Mouse (Mus musculus) midbrain, postnatal 0 days (tissue): Measurements from ENCODE around the gene Gm14137. TPM values are rescaled to one million over a fixed set of nuclear protein-coding genes. Genes with fewer than 3 reads are reported as not detected.

Experiments
- ATAC-seq: fragments of 200-750 bp; cut with Nextera tagmentation; 2 replicates; pipeline ENCODE4 v1.8.0; 2017; ENCODE audit warnings: moderate number of reproducible peaks, mild to moderate bottlenecking, moderate TSS enrichment, moderate library complexity; ENCODE audit not compliant: low FRiP score
- DNase-seq: peaks from one replicate; pipeline ENCODE4 v3.0.0-alpha.2; 2015; ENCODE audit warnings: low spot score
- H3K27ac ChIP-seq: fragments of 300-500 bp; sonication (generic); 2 replicates; pipeline ENCODE4 v1.5.1; 2014; ENCODE audit warnings: low read depth, mild to moderate bottlenecking, low read length, mixed read lengths
- H3K27me3 ChIP-seq: fragments of 300-500 bp; sonication (generic); 2 replicates; pipeline ENCODE4 v1.6.1; 2014; ENCODE audit warnings: low read length, control low read depth, mixed read lengths; ENCODE audit not compliant: insufficient read depth
- H3K36me3 ChIP-seq: fragments of 300-500 bp; sonication (generic); 2 replicates; pipeline ENCODE4 v1.6.1; 2014; ENCODE audit warnings: low read length, control low read depth, mixed read lengths; ENCODE audit not compliant: insufficient read depth
- H3K4me1 ChIP-seq: fragments of 300-500 bp; sonication (generic); 2 replicates; pipeline ENCODE4 v1.6.1; 2014; ENCODE audit warnings: mild to moderate bottlenecking, control low read depth, antibody characterized with exemption, low read length, mixed read lengths; ENCODE audit not compliant: insufficient read depth
- H3K4me2 ChIP-seq: fragments of 300-500 bp; sonication (generic); 2 replicates; pipeline ENCODE4 v1.6.1; 2014; ENCODE audit warnings: low read depth, mild to moderate bottlenecking, low read length, mixed read lengths; ENCODE audit not compliant: poor library complexity, severe bottlenecking
- H3K4me3 ChIP-seq: fragments of 300-500 bp; sonication (generic); 2 replicates; pipeline ENCODE4 v1.5.1; 2014; ENCODE audit warnings: low read depth, mild to moderate bottlenecking, low read length, moderate library complexity
- H3K9ac ChIP-seq: fragments of 300-500 bp; sonication (generic); replicated peaks from 2 replicates; pipeline ENCODE4 v1.6.1; 2014; ENCODE audit warnings: mild to moderate bottlenecking, low read length, moderate library complexity, mixed read lengths; ENCODE audit not compliant: poor library complexity, severe bottlenecking
- H3K9me3 ChIP-seq: fragments of 300-500 bp; sonication (generic); 2 replicates; pipeline ENCODE4 v1.6.1; 2016; ENCODE audit warnings: low read length, control low read depth
- CTCF ChIP-seq: IDR thresholded peaks from 2 replicates; pipeline ENCODE4 v1.5.1; 2016; ENCODE audit warnings: antibody characterized with exemption, mild to moderate bottlenecking
- WGBS: fragments of 180-500 bp; shearing (Covaris S2); extraction: QIAGEN DNeasy Blood & Tissue Kit; methylation state at CpG from one replicate; pipeline ENCODE4 v1.1.7; 2014; 5-methylcytosine and 5-hydroxymethylcytosine counted together
- polyA plus RNA-seq: library from polyadenylated mRNA; unstranded; fragments of >200 nt; fragmentation: Nextera tagmentation; extraction: Ambion mirVana; gene quantifications from 2 replicates; pipeline ENCODE4 v1.2.1, GENCODE M21; 2015
- total RNA-seq: library from RNA; depleted of rRNA; stranded (reverse); fragments of >200 nt; gene quantifications from 2 replicates; pipeline ENCODE4 v1.2.3, GENCODE M21; 2014; rRNA removed

The Gm14137 gene
- total RNA-seq (0.05 TPM in 1 of 2 replicates, not detected in the other), polyA plus RNA-seq (0.32 and 0.47 TPM in 2 replicates)

DNA sequence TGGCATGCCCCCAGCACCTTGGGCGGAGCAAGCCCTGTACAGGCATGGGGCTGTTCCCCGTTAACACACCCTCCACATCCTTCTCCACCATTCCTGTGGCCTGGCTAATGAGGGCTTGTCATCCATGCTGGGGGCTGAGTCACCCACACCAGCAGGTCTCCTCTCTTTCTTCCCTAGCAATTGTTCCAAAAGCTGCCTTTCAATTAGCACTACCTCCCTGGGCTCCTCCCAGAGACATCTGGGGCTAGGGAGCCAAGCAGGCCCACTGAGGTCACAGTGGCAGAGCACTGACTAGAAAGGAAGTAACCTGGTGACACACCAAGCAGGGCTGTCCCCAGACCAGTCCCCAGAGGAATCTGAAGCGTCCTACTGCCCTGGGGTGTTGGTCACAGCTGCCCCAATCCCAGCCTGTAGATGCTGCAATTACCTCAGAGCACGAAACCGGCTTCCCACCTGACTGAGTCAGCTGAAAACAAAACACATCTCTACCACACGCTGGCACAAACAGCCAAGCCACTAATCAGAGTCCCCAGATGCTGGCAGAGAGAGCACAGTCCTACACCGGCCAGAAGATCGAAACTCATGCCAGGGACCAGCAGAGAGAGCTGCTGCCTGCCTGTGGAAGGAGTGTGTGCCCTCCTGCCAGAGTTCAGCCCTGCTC is at the start of gene Gm14137:
Gm14137 (plus strand) TSS at position 519 of the 661 bp plus-strand sequence.
- Histone ChIP-seq H3K36me3 (peaks cover 24% of the 10 kb centered on the region), H3K9ac (no peak within 1 kb of the TSS), H3K9me3 (no peaks in the 10 kb centered on the region), H3K27me3 (no peaks in the 10 kb centered on the region), H3K4me2 (no peak within 1 kb of the TSS), H3K4me1 (no peaks in the 10 kb centered on the region), H3K27ac (no peak within 1 kb of the TSS), H3K4me3 (no peak within 1 kb of the TSS)
- DNase-seq, result peak; percentile 32
- no peak for ATAC-seq
- WGBS, result 47% methylated on average over 8 of the region's 8 CpGs
- no peak for TF ChIP-seq CTCF

DNA sequence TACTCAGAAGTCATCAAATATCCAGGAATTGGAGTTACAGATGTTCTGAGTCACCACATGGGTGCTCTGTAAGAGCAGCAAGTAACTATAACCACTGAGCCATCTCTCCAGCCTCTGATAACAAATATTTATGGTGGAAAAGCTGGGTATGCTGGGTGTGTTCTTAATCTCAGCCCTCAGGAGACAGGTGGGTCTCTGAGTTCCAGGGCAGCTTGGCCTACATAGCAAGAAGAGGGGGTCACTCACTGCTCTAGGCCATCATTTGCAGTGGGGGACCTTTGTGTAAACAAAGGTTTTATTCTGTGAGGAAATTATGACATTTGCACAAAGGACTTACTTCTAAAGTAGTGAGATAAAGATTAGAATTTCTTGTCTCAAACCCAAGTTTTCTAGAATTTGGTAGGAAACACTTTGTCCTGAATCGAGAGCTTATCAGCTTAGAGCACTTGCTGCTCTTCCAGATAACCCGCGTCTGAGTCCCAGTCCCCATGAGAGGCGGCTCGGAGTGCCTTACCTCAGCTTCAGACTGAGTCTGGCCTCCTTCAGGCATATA is 37.9 kb upstream of the Gm14137 start:
- Histone ChIP-seq H3K9ac (no peak overlapping the region), H3K27ac (no peak overlapping the region), H3K27me3 (no peaks in the 10 kb centered on the region), H3K4me1 (no peaks in the 10 kb centered on the region), H3K4me3 (no peak overlapping the region), H3K9me3 (no peaks in the 10 kb centered on the region), H3K36me3 (peaks cover 35% of the 10 kb centered on the region), H3K4me2 (no peak overlapping the region)
- no peak for TF ChIP-seq CTCF
- no peak for DNase-seq
- ATAC-seq, result no peak
- WGBS, result 90% methylated on average over 5 of the region's 5 CpGs

DNA sequence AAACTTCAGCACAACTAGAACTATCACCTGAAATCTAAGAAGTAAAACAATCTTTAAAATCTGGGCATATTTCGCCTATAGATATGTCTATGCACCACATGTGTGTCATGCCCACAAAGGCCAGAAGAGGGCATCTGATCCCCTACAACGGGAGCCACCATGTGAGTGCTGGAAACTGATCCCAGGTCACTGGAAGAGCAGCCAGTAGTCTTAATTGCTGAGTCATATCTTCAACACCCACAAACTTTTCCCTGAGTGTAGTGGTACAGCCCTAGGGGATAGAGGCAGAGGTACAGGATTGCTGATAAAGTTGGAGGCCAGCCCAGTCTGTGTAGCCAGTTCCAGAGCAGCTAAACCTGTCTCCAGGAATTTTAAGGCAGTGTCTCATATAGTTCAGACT is 29.1 kb upstream of the Gm14137 start:
- TF ChIP-seq CTCF, result peak; percentile 41
- H3K27ac ChIP-seq, result no peak overlapping the region
- WGBS, result 94% methylated on average over 2 of the region's 2 CpGs
- no peak overlapping the region for H3K4me3 ChIP-seq
- H3K27me3 ChIP-seq, result no peaks in the 10 kb centered on the region
- H3K4me2 ChIP-seq, result no peak overlapping the region
- H3K4me1 ChIP-seq, result no peaks in the 10 kb centered on the region
- DNase-seq (no peak), ATAC-seq (no peak)
- no peaks in the 10 kb centered on the region for H3K9me3 ChIP-seq
- H3K9ac ChIP-seq, result no peak overlapping the region
- peaks cover 60% of the 10 kb centered on the region for H3K36me3 ChIP-seq

DNA sequence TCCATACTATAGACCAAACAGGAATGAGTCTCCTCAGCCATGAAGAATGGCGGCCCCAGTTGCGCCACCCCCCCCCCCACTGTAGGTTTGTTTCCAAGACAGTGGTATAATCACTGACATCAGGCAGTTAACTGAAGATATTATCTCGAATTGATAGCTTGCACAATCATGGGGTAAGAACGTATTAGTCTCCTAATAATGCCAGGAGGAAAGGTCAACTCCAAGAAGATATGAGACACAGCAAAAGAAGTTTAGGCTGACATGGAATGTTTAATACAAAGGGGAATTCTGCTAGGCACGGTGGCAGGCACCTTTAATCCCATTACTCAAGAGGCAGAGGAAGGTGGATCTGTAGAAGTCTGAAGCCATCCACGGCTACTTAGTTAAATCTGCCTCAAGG is 27.9 kb upstream of the Gm14137 start:
- TF ChIP-seq CTCF, result no peak
- ATAC-seq (no peak), DNase-seq (no peak)
- no peaks in the 10 kb centered on the region for H3K4me1 ChIP-seq
- no peak overlapping the region for H3K4me3 ChIP-seq
- no peaks in the 10 kb centered on the region for H3K9me3 ChIP-seq
- H3K9ac ChIP-seq, result no peak overlapping the region
- no peak overlapping the region for H3K27ac ChIP-seq
- peaks cover 65% of the 10 kb centered on the region for H3K36me3 ChIP-seq
- H3K4me2 ChIP-seq, result no peak overlapping the region
- H3K27me3 ChIP-seq, result no peaks in the 10 kb centered on the region
- WGBS, result 74% methylated on average over 6 of the region's 6 CpGs

DNA sequence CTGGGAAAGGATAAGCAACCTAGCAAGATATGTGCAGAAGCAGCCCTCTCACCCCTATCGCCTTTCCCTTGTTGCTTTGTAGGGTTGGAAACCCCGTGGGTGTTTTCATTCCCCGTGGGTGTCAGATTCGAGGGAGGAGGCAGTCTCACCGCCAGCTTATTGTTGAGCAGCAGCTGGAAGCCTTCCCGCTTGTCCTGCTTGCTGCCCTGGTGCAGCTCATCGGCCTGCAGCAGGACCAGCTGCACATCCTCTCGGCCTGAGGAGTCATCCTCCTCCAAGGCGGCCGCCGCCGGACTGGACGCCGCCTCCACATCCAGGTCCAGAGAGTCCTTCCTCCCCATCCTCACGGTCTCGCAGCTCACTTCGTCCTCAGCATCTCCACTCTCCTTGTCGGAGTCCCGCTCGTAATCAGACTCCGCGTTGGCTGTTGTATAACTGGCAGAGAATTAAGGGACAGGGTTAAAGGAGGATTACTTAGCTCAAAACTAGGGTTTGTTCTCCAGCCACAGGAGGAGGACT is 27.1 kb upstream of the Gm14137 start:
- no peaks in the 10 kb centered on the region for H3K9me3 ChIP-seq
- no peak overlapping the region for H3K9ac ChIP-seq
- H3K4me1 ChIP-seq, result no peaks in the 10 kb centered on the region
- no peak for ATAC-seq
- no peaks in the 10 kb centered on the region for H3K27me3 ChIP-seq
- no peak overlapping the region for H3K27ac ChIP-seq
- DNase-seq, result no peak
- H3K36me3 ChIP-seq, result peaks cover 65% of the 10 kb centered on the region
- no peak for TF ChIP-seq CTCF
- no peak overlapping the region for H3K4me2 ChIP-seq
- 87% methylated on average over 22 of the region's 22 CpGs for WGBS
- H3K4me3 ChIP-seq, result no peak overlapping the region

DNA sequence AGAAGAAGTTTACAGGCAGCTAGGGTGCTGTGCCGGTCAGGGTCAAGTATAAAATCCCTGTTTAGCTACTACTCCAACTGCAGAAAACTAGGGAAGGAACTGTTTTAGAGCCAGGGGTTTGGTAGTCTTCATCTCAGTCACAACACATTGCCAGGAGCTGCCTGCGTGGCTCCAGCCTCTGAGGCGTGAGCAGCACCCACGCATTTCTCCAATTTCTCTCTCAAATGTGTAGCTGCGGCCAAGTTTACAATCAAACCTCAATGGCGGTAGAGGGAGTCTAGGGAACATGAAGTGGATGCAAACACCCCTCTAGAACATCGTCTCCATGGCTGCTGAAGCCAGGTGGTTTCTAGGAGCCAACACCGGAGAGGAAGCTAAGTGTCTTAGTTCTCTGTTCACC is 26.5 kb upstream of the Gm14137 start:
- Histone ChIP-seq H3K27me3 (no peaks in the 10 kb centered on the region), H3K4me1 (no peaks in the 10 kb centered on the region), H3K9ac (no peak overlapping the region), H3K4me2 (no peak overlapping the region), H3K9me3 (no peaks in the 10 kb centered on the region), H3K27ac (no peak overlapping the region), H3K4me3 (no peak overlapping the region), H3K36me3 (peaks cover 65% of the 10 kb centered on the region)
- ATAC-seq, result no peak
- WGBS, result 96% methylated on average over 8 of the region's 8 CpGs
- TF ChIP-seq CTCF, result no peak
- no peak for DNase-seq
